Mouse (Mus musculus): ENCODE data around the gene 4930539E08Rik. TPM values are rescaled to one million over a fixed set of nuclear protein-coding genes. Genes with fewer than 3 reads are reported as not detected.

The 4930539E08Rik gene
- polyA plus RNA-seq (2016; fragmentation: Nextera tagmentation; extraction: Ambion mirVana), result 0.04 and 0.06 TPM in 2 replicates

DNA sequence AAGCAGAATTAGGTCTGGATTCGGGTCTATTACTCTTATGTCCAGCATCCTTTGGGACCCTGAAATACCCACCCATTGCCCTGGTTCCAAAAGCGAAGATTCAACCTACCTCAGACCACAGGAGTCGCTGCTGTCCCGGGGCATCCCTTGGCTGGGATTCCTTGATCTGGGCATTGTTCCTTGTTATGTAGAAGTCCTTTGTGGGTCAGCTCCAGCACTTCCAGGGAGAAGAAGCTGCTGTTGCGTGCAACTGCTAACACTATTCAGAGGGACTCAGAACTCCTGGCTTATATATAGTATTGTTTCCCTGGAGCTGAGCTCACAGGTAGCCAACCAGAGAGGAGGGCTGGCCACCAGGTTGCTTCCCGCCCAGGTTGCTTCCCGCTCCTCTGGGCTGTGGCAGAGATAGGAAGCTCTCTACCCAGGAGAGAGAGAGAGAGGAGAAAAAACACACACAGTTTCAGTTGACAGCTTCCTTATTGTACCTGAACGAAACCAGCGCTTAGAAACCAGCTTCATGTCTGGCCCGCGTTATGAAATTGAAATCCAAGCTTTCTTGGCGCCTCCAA lies at the start of gene 4930539E08Rik:
Gene 4930539E08Rik, minus strand, starts transcription at position 265 of the 569 bp plus-strand sequence.
- Histone ChIP-seq H3K4me1 (replicated peaks) (no peaks in the 10 kb centered on the region), H3K27ac (ENCODE audit: poor library complexity, severe bottlenecking) (no peak within 1 kb of the TSS), H3K27me3 (replicated peaks) (peaks cover 7% of the 10 kb centered on the region), H3K9ac (no peak within 1 kb of the TSS), H3K4me3 (no peak within 1 kb of the TSS), H3K4me2 (no peak within 1 kb of the TSS), H3K9me3 (replicated peaks) (no peaks in the 10 kb centered on the region), H3K36me3 (no peaks in the 10 kb centered on the region)
- no peak for ATAC-seq (ENCODE audit: insufficient number of reproducible peaks, low FRiP score)
- WGBS, result 61% methylated on average over 12 of the region's 12 CpGs

DNA sequence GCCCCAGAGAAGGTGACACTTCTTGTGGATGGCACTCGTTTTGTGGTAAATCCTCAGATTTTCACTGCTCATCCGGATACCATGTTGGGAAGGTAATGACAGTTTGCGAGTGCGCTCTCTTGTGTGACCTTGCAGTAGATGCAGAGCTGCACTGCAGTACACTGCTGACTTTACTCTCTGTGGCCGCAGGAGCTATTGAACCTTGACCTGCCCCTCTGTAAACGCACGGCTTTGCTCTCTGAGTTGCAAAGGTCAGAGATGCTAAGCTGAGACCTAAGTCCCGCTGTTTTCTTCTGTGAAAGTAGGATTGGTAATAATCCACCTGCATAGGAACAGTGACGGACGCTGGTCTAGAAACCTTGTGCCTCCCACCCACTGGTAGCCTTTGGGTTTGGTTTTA lies 46.5 kb upstream of the 4930539E08Rik start:
- Histone ChIP-seq H3K9me3 (replicated peaks) (no peaks in the 10 kb centered on the region), H3K4me3 (no peak overlapping the region), H3K4me1 (replicated peaks) (peaks cover 9% of the 10 kb centered on the region; the same call in 1 of the 2 replicates), H3K27ac (ENCODE audit: poor library complexity, severe bottlenecking) (no peak overlapping the region), H3K9ac (no peak overlapping the region), H3K36me3 (peaks cover 65% of the 10 kb centered on the region), H3K27me3 (replicated peaks) (no peaks in the 10 kb centered on the region), H3K4me2 (no peak overlapping the region)
- WGBS, result 86% methylated on average over 10 of the region's 10 CpGs
- ATAC-seq (ENCODE audit: insufficient number of reproducible peaks, low FRiP score), result no peak

DNA sequence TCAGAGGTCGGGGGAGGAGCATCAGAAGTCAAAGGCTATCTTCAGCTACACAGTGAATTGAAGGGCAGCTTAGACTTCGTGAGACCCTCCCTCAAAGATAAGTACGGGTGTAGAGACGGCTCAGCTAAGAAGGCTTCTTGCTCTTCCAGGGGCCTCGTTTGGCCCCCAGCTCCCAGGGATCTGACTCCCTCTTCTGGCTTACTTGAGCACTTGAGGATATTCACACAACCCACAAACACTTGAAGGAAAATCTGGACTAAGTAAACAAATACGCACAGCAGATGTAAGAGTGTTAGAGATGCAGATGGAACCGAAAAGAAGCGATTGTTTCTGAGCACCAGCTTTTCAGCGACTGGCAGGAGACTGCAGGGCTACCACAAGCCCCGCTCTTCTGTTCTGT lies 45.5 kb upstream of the 4930539E08Rik start:
- H3K27me3 ChIP-seq (replicated peaks), result no peaks in the 10 kb centered on the region
- no peaks in the 10 kb centered on the region for H3K9me3 ChIP-seq (replicated peaks)
- no peak overlapping the region for H3K27ac ChIP-seq (ENCODE audit: poor library complexity, severe bottlenecking)
- 0 out of 2 replicates have a peak overlapping the region, but pooled peaks have one; percentile 37 for H3K9ac ChIP-seq
- H3K4me3 ChIP-seq, result no peak overlapping the region
- ATAC-seq (ENCODE audit: insufficient number of reproducible peaks, low FRiP score), result no peak
- H3K4me1 ChIP-seq (replicated peaks), result peaks cover 9% of the 10 kb centered on the region; the same call in 1 of the 2 replicates
- peaks cover 58% of the 10 kb centered on the region for H3K36me3 ChIP-seq
- no peak overlapping the region for H3K4me2 ChIP-seq
- 48% methylated on average over 10 of the region's 10 CpGs for WGBS

DNA sequence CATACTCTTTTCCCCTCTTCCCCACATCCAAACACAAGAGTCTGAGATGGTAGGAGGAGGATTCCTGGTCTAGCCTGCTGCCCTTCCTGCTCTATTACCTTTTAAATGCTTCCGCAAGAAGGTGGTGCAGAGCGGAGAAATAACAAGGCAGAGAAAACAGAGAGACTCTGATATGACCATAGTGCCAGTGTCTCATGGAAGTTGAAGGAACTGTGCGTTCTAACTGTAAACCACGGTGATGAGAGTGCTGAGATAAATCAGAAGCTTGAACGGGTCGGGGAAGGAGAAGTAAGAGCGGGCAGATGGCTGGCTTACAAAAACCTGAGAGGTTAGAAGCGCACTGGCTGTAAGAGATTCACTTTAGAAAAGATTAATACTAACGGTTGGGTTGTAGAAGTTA lies 39.3 kb upstream of the 4930539E08Rik start:
- Histone ChIP-seq H3K36me3 (peaks cover 15% of the 10 kb centered on the region), H3K4me2 (peak overlapping the region; percentile 86), H3K27ac (ENCODE audit: poor library complexity, severe bottlenecking) (no peak overlapping the region), H3K9ac (0 out of 2 replicates have a peak overlapping the region, but pooled peaks have one; percentile 76), H3K9me3 (replicated peaks) (no peaks in the 10 kb centered on the region), H3K27me3 (replicated peaks) (no peaks in the 10 kb centered on the region), H3K4me3 (no peak overlapping the region), H3K4me1 (replicated peaks) (peaks cover 19% of the 10 kb centered on the region)
- 92% methylated on average over 9 of the region's 9 CpGs for WGBS
- no peak for ATAC-seq (ENCODE audit: insufficient number of reproducible peaks, low FRiP score)

DNA sequence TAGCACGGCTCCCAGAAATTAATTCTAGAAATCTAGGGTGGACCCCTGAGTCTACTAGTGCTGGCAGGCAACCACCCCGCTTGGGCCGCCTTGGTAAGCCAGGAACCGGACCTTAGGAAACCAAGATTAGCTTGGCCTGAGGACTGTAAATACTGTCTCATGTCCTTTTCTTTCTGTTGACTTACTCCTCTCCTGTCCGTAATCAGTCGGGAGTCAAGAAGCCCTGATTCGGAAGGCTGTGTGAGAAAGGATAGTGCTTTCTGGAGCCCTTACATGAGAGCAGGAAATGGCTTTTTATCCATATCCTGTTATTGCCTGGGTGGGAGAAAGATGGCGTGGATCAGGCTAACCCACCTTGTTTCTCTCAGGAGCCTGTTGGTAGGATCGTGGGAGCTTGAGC lies 38.1 kb upstream of the 4930539E08Rik start:
- no peaks in the 10 kb centered on the region for H3K27me3 ChIP-seq (replicated peaks)

DNA sequence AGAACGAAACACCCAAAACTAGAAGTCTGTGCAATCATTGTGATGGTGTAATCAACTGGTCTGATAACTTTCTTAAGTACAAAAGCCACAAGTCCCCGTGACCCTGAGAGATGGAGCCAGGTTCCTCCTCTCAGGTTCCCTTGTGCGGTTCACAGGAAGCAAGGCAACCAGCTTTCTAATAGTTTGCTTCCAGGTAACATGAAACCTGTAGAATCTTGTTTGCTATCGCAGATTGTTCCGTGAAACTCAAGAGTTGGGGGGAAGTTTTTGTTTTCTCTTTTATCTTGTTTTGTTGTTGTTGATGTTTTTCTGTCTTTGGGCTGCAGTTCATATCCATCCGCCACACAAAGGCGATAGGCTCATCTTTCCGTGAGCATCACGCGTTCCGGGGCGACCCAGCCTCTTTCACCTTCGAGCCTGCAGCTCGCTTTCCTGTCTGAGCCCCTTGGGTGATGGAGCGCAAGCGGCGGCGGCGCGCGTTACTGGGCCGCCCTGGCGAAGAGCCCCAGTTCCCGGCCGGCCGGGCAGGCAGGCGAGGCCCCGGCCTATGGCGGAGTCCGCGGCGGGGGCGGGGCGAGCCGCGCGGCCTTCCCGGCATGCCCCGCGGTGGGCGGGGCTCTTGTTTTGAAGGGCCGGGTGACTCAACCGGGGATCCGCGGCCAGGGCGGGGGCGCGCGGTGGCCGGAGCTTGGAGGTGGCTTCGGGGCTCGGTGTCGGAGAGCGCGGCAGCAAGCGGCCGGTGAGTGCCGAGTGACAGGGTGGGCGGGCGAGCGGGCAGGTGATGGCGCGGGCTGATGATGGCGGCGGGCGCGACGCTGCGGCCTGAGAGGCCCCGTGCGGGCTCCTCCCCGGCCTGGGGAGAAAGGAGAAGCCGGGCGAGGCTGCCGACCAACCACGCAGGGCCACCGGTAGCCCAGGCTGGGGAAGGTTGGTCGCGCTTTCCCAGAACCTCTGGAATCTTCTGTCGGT lies 37.0 kb upstream of the 4930539E08Rik start, which contains the start of gene Kctd20:
Gene Kctd20, plus strand, starts transcription at position 120 of the 969 bp plus-strand sequence.
- WGBS, result under 1% methylated on average over 78 of the region's 80 CpGs
- Histone ChIP-seq H3K4me1 (replicated peaks) (peaks cover 19% of the 10 kb centered on the region), H3K4me3 (peak within 1 kb of the TSS; percentile 67), H3K27ac (ENCODE audit: poor library complexity, severe bottlenecking) (peak within 1 kb of the TSS; percentile 89), H3K27me3 (replicated peaks) (no peaks in the 10 kb centered on the region), H3K36me3 (peaks cover 6% of the 10 kb centered on the region; the same call in 1 of the 2 replicates), H3K4me2 (peak within 1 kb of the TSS; percentile 86), H3K9me3 (replicated peaks) (peaks cover 5% of the 10 kb centered on the region; the same call in 1 of the 2 replicates), H3K9ac (peak within 1 kb of the TSS; percentile 76)
- peak; percentile 94 for ATAC-seq (ENCODE audit: insufficient number of reproducible peaks, low FRiP score)

More for the DNA sequence above, 38.1 kb upstream of the 4930539E08Rik start:
- Histone ChIP-seq H3K4me1 (replicated peaks) (peaks cover 19% of the 10 kb centered on the region), H3K9ac (peak overlapping the region; percentile 76), H3K27ac (ENCODE audit: poor library complexity, severe bottlenecking) (peak overlapping the region; percentile 89), H3K4me3 (peak overlapping the region; percentile 67), H3K36me3 (peaks cover 13% of the 10 kb centered on the region), H3K9me3 (replicated peaks) (no peaks in the 10 kb centered on the region), H3K4me2 (peak overlapping the region; percentile 86)
- no peak for ATAC-seq (ENCODE audit: insufficient number of reproducible peaks, low FRiP score)
- WGBS, result 7% methylated on average over 9 of the region's 9 CpGs

DNA sequence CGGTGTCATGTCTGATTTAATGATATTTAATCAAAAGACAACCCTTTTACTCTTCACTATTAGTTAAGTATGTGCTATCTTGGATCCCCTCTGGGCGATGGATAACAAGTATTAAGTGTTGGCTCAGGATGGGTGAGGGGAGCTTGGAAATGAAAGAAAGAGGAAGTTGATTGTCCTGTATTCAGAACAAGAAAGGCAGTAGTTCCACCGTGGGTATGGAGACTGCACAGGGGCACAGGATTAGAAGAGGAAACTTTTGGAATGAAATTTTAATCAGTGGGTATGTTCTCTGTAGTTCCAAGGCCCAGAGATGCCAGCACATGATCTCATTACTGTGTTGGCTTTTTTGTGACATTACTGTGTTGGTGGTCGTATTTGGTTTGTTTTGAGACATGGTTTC lies 35.6 kb upstream of the 4930539E08Rik start:
- 0 out of 2 replicates have a peak overlapping the region, but pooled peaks have one; percentile 86 for H3K4me2 ChIP-seq
- peaks cover 19% of the 10 kb centered on the region for H3K4me1 ChIP-seq (replicated peaks)
- H3K4me3 ChIP-seq, result no peak overlapping the region
- peaks cover 9% of the 10 kb centered on the region; the same call in 1 of the 2 replicates for H3K9me3 ChIP-seq (replicated peaks)
- H3K36me3 ChIP-seq, result peaks cover 2% of the 10 kb centered on the region; the same call in 1 of the 2 replicates
- H3K9ac ChIP-seq, result no peak overlapping the region
- 67% methylated on average over 4 of the region's 4 CpGs for WGBS
- H3K27ac ChIP-seq (ENCODE audit: poor library complexity, severe bottlenecking), result no peak overlapping the region
- no peak for ATAC-seq (ENCODE audit: insufficient number of reproducible peaks, low FRiP score)
- H3K27me3 ChIP-seq (replicated peaks), result no peaks in the 10 kb centered on the region

DNA sequence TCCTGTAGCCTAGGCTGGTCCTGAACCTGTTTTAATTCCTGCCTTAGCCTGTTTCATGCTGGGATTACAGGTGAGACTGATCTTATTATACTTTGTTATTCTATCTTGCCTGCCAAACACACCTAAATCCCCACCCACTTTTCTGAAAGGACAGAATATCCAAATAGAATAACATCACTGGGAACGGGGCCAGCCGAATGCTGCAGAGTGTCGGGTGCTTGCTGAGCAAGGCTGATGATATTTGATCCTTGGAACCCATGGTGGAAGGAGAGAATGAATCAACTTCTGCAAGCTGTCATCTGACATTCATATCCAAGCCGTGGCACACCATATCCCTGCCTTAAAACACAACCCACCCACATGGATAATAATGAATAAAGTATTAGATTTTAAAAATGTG lies 33.5 kb upstream of the 4930539E08Rik start:
- Histone ChIP-seq H3K9me3 (replicated peaks) (peaks cover 9% of the 10 kb centered on the region; the same call in 1 of the 2 replicates), H3K4me1 (replicated peaks) (peaks cover 10% of the 10 kb centered on the region), H3K27ac (ENCODE audit: poor library complexity, severe bottlenecking) (no peak overlapping the region), H3K27me3 (replicated peaks) (no peaks in the 10 kb centered on the region), H3K4me3 (no peak overlapping the region), H3K4me2 (no peak overlapping the region), H3K9ac (no peak overlapping the region), H3K36me3 (no peaks in the 10 kb centered on the region)
- 73% methylated on average over 4 of the region's 4 CpGs for WGBS
- no peak for ATAC-seq (ENCODE audit: insufficient number of reproducible peaks, low FRiP score)

DNA sequence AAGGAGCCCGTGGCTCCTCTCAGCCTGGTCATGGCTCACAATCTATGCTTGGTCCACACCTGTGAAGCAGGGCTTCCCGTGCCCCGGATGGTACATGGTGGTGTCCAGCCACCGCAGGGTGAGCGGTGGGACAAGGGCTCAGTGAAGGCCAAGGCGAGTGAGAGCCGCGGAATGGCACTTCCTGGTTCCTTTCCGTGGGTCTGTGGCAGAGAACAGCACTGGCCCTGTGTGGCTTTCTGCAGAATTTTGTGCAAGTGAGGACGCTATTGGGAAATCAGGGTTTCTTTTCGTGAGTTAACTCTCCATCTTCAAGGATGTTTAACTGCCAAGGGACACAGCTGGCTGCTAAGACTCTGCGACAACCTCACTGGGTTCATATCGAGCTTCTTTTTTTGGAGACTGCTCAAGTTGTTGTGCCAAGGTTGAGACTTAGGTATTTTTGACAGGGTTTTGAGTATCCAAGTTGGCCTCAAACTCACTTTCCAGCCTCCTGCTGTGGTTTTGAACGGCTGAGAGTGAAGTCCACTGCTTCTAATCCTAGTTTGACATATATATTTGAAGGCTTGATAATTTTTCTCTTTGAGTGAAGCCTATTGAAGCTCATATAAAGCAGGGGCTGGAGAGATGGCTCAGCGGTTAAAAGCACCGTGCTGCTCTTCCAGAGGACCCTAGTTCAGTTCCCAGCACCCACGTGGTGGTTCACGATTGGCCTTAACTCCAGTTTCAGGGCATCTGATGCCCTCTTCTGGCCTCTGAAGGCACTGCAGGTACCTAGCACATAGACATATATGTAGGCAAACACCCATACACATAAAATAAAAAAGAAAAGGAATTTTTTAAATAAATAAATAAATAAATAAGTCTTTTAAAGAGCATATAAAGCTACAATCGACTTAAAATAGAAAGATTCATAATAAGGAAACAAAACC lies 32.2 kb upstream of the 4930539E08Rik start:
- H3K36me3 ChIP-seq, result no peaks in the 10 kb centered on the region
- H3K4me1 ChIP-seq (replicated peaks), result peaks cover 5% of the 10 kb centered on the region
- H3K9ac ChIP-seq, result no peak overlapping the region
- H3K27ac ChIP-seq (ENCODE audit: poor library complexity, severe bottlenecking), result no peak overlapping the region
- 88% methylated on average over 19 of the region's 19 CpGs for WGBS
- H3K4me3 ChIP-seq, result no peak overlapping the region
- H3K9me3 ChIP-seq (replicated peaks), result peaks cover 9% of the 10 kb centered on the region; the same call in 1 of the 2 replicates
- no peak for ATAC-seq (ENCODE audit: insufficient number of reproducible peaks, low FRiP score)
- no peaks in the 10 kb centered on the region for H3K27me3 ChIP-seq (replicated peaks)
- no peak overlapping the region for H3K4me2 ChIP-seq

DNA sequence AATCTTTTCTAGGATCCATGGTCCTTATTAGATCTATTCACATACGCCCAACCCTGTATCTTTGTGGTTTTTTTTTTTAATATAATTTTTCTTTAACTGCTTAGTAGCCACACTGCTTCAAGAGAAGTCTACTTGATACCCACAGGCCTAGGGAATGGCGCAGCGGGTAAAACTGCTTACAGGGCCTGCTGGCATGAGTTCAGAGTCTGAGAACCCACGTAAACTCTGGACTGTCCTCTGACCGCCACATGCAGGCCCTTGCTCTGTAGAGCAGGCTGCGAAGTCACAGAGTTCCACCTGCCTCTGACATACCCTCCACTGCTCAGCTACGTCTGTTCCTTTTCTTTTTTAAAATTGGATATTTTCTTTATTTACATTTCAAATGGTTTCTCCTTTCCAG lies 29.4 kb upstream of the 4930539E08Rik start:
- ATAC-seq (ENCODE audit: insufficient number of reproducible peaks, low FRiP score), result no peak
- no peak overlapping the region for H3K4me3 ChIP-seq
- no peak overlapping the region for H3K27ac ChIP-seq (ENCODE audit: poor library complexity, severe bottlenecking)
- 87% methylated on average over 7 of the region's 7 CpGs for WGBS
- no peaks in the 10 kb centered on the region for H3K27me3 ChIP-seq (replicated peaks)
- peaks cover 9% of the 10 kb centered on the region for H3K9me3 ChIP-seq (replicated peaks)
- no peaks in the 10 kb centered on the region for H3K4me1 ChIP-seq (replicated peaks)
- H3K4me2 ChIP-seq, result no peak overlapping the region
- no peaks in the 10 kb centered on the region for H3K36me3 ChIP-seq
- no peak overlapping the region for H3K9ac ChIP-seq

Measured in heart, embryonic 12.5 days (tissue).